Mouse (Mus musculus) inflammation-experienced regulatory T-cells, adult 6 months (primary cell): ENCODE measurements around the gene Atp2b2. TPM values are rescaled to one million over a fixed set of nuclear protein-coding genes. Genes with fewer than 3 reads are reported as not detected.
"Not testable (repeated sequence)": the region's sequence is repeated elsewhere in the genome, so short reads cannot be mapped to it uniquely, and the experiment has no call there.

ENCODE experiments used
- ATAC-seq: one replicate; pipeline ENCODE4 v1.8.0; 2017
- polyA plus RNA-seq, 3 experiments: library from polyadenylated mRNA; unstranded; fragments of 100-300 nt; shearing (Covaris generic); gene quantifications; one replicate each; pipeline ENCODE4 v1.2.1; 2017

Gene Atp2b2
- polyA plus RNA-seq, 3 experiments from 2014 or later = 0.12 to 0.15 TPM; not detected in 1

DNA sequence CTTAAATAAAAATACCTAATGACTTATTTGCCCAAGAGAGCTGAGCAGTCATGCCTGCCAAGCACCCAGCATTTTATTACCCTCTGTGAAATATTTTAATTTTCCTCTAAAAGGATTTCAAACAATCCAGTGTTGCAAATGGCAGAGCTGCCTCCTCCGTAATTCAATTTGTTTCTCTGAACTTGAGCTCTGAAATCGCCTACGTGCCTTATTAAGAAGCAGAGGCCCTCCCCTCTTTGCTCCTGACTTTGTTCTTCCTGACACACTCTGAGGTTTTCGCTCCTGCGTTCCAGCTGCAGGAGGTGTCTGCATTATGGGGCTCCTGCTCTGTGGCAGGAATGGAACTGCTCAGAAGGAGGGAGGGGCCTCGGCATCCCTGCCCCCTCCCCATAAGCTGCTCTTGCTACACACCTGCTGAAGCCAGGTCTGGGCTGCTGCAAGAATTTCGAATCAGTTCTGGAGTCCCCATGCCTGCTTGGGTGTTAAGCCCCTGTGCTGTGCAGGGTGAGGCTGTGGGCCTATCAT is 264.1 kb downstream of the Atp2b2 start:
- ATAC-seq = no peak

- ATAC-seq = no peak
Measured at GRCm38 (mm10) chr6:113768804-113769203, 273.6 kb downstream of the Atp2b2 start.

- ATAC-seq = no peak
Measured at GRCm38 (mm10) chr6:113761644-113762043, 280.8 kb downstream of the Atp2b2 start.

DNA sequence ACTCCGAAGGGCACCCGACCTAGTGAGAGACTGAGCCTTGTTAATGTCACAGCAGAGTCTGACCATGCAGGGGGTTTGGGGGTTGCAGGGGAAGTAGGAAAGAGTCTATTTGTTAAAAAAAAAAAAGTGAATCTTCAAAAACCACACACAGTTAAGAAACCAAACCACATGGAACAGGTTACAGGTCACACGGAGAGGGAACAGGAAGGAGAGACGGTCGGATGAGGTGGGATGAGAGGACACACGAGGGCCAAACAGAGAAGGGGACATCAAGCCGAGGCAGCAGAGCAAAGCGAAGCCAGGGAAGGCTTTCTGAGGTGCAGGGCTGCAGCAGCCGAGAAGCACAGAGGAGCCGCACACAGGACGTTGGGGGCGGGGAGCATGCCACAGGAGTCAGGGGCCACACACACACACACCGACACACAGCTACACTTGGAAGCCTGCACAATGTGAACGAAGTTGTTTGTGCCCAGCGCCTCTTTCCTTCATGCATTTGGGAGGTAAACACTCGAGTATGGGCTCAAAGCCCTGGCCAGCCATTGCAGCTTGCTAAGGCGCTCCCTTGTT is 293.2 kb downstream of the Atp2b2 start:
- peak; percentile 28 for ATAC-seq

DNA sequence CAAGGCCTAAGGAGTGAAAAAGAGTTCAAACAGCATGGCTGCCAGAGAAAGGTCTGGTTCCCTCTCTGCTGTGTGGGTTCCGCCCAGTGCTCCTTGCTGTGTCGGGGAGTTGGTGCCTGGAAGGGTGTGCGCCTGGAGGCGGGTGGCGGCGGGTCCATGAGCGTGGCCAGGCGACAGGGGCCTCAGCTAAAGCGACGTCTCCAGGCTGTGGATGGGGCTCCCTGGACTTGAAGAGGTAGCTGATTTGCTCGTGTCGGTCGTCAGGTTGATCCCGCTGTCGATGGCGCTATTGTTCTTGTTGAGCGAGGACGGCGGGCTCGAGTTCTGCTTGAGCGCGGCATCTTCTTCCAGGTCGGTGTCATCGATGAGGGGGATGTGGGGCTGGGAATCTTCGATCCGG is 294.1 kb downstream of the Atp2b2 start:
- ATAC-seq = no peak

DNA sequence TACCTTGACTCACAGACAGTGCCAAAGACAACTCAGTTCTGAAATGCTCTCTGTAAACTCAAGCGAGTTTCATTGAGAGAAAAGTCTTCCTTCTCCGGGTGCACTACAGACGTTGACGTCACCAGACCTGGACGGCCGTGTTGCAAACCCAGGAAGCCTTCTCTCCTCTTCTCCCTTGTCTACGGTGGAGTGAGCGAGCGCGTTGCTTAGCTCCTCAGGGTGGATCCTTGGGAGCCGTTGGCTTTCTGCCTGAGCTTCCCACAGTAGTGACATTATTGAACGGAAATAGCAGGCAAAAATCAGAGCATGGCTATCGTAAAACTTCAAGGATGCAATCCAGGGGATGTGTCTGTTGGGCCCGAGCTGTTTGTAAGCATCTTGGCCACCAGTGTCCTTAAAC is 295.1 kb downstream of the Atp2b2 start:
- no peak for ATAC-seq

- ATAC-seq = no peak
Measured at GRCm38 (mm10) chr6:113745117-113745516, 297.3 kb downstream of the Atp2b2 start.

- no peak for ATAC-seq
Measured at GRCm38 (mm10) chr6:113743111-113743510, 299.3 kb downstream of the Atp2b2 start.

DNA sequence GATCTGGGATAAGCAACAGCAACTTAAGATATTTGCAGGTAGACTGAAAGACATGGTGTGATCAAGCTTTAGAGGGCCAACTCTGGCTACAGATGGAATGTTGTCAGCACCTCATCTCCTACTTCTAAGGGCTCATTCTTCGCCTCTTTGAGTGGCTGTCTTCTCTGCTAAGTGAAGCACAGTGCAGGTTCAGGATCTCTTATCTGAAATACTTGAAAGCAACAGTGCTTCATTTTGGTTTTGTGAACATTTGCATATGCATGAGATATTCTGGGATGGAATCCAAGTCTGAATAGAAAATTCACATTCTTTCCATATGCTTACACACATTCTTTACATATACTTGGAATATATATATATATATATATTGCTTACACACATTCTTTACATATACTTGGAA is 300.1 kb downstream of the Atp2b2 start:
- no peak for ATAC-seq

GRCm38 (mm10) chr6:113741425-113741824 is 301.0 kb downstream of the Atp2b2 start:
- ATAC-seq = no peak

DNA sequence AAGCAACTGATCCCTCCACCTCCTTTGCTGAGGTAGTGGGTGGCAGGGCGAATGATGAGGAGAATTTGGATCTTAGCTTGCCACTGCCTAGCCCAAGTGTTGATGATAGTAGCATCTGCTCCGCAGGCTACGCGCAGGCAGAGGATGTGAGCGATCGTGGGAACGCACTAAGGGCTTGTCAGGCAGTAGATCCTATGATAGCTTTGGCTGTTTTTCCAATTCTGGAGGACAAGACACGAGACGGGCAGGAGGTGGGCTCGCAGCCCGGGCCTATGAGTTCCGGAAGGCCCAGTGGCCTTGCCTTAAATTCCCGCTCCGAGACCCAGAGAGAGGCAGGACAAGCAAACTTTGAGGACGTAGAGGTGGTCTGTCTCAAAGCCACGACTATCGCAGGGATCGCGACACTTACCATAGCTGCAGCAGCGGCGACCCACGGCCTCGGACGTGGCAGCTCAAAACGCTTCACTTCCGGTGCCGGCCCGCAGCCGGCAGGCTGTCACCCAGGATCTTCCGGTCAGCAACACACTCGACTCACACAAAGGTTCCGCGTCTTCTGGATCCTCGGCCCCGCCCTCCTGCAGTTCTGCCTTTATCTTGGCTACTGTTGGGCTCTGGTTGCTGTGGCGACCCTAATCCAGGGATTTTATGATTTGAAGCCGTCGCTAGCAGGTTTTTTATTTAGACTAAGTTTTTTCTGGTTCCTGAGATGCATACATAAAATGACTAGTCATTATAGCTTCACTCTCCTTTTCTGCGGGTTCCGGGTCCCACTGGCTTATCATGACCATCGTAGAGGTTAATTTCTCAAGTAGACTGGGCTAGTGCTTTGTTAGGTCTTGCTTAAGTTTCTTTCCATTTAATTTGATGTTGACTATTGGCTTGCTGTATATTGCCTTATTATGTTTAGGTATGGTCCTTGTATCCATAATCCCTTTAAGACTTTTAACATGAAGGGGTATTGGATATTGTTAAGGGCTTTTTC is 301.9 kb downstream of the Atp2b2 start, which contains the start of gene Sec13:
Gene Sec13, minus strand, starts transcription at position 508 of the 982 bp plus-strand sequence.
- ATAC-seq = peak; percentile 92

DNA sequence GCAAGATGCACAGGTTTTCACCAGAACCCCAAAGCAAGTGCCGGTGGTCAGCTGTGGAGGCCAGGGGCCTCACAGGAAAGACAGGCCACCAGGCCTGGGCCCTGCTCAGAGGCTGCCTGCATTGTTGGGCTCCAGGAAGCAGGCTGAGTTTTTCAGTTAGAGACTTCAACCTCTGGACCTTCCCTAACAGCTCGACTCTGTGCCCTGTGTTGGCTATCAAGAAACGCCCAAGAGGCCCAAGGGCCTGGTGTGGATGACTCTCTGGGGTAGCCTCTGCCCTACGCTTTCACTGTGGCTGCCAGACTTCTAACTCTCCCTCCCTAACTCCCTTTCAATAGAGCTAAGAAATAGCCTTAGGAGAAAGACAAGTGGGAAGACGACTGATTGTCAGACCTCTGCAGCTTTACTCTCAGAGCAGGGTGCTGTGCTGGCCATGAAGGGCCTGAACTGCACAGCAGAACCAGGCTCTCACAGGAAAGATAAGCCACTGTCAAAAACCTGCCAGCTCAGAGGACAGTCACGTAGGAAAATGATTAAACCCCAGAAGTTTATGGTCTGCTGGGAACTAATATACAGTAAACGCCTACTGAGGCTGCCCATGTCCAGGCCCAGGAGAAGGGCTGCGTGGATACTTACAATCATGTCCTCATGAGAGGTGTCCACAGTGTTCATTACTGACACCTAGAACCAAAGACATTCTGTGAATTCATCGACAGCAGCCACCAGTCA is 304.9 kb downstream of the Atp2b2 start:
- ATAC-seq = no peak

DNA sequence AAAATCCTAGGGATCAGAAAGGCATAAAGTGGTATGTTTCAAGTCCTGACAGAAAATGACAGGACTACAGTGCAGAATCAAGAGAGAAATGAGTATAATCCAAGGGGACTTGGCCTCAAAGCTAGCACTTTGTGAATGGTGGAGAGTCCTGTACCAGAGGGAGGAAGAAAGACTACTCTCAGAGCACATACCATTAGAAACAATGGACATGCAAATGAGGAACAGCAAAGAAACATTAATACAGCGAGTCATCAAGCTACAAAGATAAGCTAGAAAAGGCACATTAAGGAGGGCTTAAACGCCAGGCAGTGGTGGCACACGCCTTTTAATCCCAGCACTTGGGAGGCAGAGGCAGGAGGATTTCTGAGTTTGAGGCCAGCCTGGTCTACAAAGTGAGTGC is 311.1 kb downstream of the Atp2b2 start:
- ATAC-seq = no peak

- no peak for ATAC-seq
Measured at GRCm38 (mm10) chr6:113728181-113728580, 314.2 kb downstream of the Atp2b2 start.

DNA sequence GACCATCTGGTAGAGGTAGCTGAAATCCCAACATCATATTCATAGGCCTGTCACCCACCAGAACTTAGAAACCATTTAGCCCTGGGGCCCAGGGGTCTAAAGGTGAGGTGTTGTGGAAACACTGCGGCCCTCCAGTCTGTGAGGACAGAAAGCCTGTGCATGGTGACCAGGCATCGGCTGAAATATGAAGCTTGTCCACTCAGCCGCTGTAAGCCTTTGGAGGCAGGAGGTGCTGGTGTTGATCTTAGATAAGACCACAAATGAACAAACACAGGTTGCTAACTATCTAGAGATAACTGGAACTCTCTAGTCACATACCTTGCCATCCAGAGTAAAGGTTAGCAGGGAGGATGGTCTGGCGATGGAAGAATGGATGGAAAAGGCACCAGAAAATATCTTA is 321.4 kb downstream of the Atp2b2 start:
- no peak for ATAC-seq

- no peak for ATAC-seq
Measured at GRCm38 (mm10) chr6:113719878-113720277, 322.5 kb downstream of the Atp2b2 start, which contains the start of gene Ghrl. Ghrl (minus strand) TSS chr6:113719880.

- ATAC-seq = no peak
Measured at GRCm38 (mm10) chr6:113717541-113717940, 324.9 kb downstream of the Atp2b2 start.

- ATAC-seq = no peak
Measured at GRCm38 (mm10) chr6:113714797-113715196, 327.6 kb downstream of the Atp2b2 start.

GRCm38 (mm10) chr6:113714276-113714675 is 328.1 kb downstream of the Atp2b2 start:
- ATAC-seq = no peak

DNA sequence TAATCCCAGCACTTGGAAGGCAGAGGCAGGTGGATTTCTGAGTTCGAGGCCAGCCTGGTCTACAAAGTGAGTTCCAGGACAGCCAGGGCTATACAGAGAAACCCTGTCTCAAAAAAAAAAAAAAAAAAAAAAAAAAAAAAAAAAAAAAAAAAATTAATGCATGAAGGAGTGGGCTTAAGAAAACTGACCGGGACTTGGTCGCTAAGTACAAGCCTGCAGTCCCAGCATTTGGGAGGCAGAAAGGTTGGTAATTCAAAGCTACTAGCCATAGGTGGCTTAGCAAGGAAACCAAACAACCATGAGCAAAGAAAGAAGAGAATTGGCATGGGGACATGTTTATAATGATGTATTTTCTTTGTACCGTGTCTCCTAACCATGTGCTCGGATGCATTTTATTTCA is 329.0 kb downstream of the Atp2b2 start:
- not testable (repeated sequence) for ATAC-seq

GRCm38 (mm10) chr6:113712718-113713117 is 329.7 kb downstream of the Atp2b2 start:
- no peak for ATAC-seq
